In the genomic region with DNA sequence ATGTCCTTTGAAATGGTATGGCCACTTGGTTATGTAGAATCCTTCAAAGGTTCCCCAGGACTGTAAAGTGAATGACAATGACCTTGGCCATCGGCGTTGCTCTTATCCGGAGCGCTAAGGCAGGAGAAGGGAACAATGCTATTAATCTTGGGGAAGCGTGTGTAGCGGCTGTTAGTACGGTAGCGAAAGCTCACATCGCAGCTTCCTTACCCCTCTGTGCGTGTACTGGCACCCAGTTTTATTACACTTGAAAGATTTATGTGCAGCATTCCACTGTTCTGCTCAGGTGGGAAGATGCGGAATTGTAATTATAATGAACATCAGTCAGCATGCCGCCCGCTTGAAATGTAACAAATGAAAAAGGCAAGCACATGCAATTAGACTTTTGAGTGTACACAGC, we compare ENCODE assay signal across 10 mouse cellular contexts.
"Had no signal": no experiment of that assay in that cellular context is flagged by ENCODE, and none has a peak within 500 bp of the region (broad histone marks: within the 10 kb centered on the region; RNA-seq: fewer than 3 reads in every experiment).

No protein-coding gene starts in this region.

- H3K27ac ChIP-seq: limb, embryonic 10.5 days; liver, embryonic 15.5 days; midbrain, embryonic 13.5 days had no signal

- H3K4me1 ChIP-seq: limb, embryonic 10.5 days; liver, embryonic 15.5 days had no signal

- DNase-seq: kidney, adult 18-20 months; kidney, postnatal 10 days; kidney, postnatal 4 days; lung, postnatal 36 days; right cerebral cortex, postnatal 25 days; thymus, postnatal 4 days had no signal

- H3K27me3 ChIP-seq: liver, embryonic 15.5 days; midbrain, embryonic 13.5 days had no signal

- ATAC-seq: midbrain, embryonic 13.5 days had no signal

- H3K4me2 ChIP-seq: liver, embryonic 11.5 days; liver, embryonic 15.5 days; midbrain, embryonic 13.5 days had no signal

- H3K9ac ChIP-seq: liver, embryonic 15.5 days; midbrain, embryonic 13.5 days had no signal

- H3K9me3 ChIP-seq: limb, embryonic 10.5 days; liver, embryonic 15.5 days; midbrain, embryonic 13.5 days had no signal

- H3K4me3 ChIP-seq: limb, embryonic 10.5 days; liver, embryonic 15.5 days; midbrain, embryonic 13.5 days had no signal

- H3K36me3 ChIP-seq: limb, embryonic 10.5 days; liver, embryonic 15.5 days; midbrain, embryonic 13.5 days had no signal
